Mouse (Mus musculus): ENCODE results near the gene Mrpl51.

GRCm38 (mm10) chr6:125172474-125172873 is 19.1 kb upstream of the Mrpl51 start:
- TF ChIP-seq MYOG (IDR thresholded peaks at IDR 0.05; ENCODE audit: control insufficient read depth in 1 of 3, insufficient read depth in 1 of 3, insufficient read length in 2 of 3, low read depth in 2 of 3) (no peak), CEBPB (IDR thresholded peaks at IDR 0.05; ENCODE audit: insufficient read depth, poor library complexity, severe bottlenecking) (no peak), POLR2A (IDR thresholded peaks at IDR 0.05; ENCODE audit: insufficient read length, low read depth) (no peak), MAX (IDR thresholded peaks at IDR 0.05; ENCODE audit: low read depth) (no peak)

Measured in myocyte (in vitro differentiated cells).